ENCODE assay signal across 13 mouse cellular contexts in the genomic region with DNA sequence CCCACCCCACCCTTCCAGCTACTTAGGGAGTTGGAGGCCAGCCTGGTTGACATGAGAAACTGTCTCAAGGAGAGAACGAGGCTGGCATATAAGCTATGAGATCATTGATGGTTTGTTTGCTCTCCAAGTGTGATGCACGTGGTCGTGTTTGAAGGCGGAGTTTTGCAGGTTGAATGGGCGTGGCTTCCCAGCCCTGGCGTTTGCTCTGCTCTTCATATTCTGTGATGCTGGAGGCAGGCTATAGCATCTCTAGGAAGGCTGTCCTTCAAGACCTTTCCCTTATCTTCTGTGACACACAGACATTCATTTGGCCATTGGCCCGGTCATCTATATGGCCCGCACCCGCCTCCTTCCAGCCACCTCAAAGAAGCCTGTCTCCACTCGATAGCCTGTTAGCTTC.
"Had no signal": no experiment of that assay in that cellular context is flagged by ENCODE, and none has a peak within 500 bp of the region (broad histone marks: within the 10 kb centered on the region; RNA-seq: fewer than 3 reads in every experiment).

No protein-coding gene starts in this region.

- H3K4me2 ChIP-seq: kidney, embryonic 15.5 days; limb, embryonic 15.5 days; liver, embryonic 13.5 days; midbrain, embryonic 12.5 days had no signal

- H3K9ac ChIP-seq: kidney, embryonic 15.5 days; limb, embryonic 15.5 days; liver, embryonic 13.5 days; midbrain, embryonic 12.5 days had no signal

- H3K36me3 ChIP-seq: kidney, embryonic 15.5 days; liver, embryonic 13.5 days; midbrain, embryonic 12.5 days had no signal

- H3K27me3 ChIP-seq: kidney, embryonic 15.5 days; limb, embryonic 15.5 days; liver, embryonic 13.5 days; midbrain, embryonic 12.5 days had no signal

- H3K4me3 ChIP-seq: kidney, embryonic 15.5 days; limb, embryonic 15.5 days; liver, embryonic 13.5 days; midbrain, embryonic 12.5 days had no signal

- H3K9me3 ChIP-seq: kidney, embryonic 15.5 days; limb, embryonic 15.5 days; liver, embryonic 13.5 days; midbrain, embryonic 12.5 days had no signal

- H3K27ac ChIP-seq: kidney, embryonic 15.5 days; limb, embryonic 15.5 days; liver, embryonic 13.5 days; midbrain, embryonic 12.5 days had no signal

- DNase-seq: kidney, adult 2 months; kidney, postnatal 14 days; layer of hippocampus, postnatal 36 days; liver, embryonic 13.5 days; lung, adult 18-20 months; lung, postnatal 36 days; right cerebral cortex, postnatal 14 days; thymus, postnatal 36 days had no signal

- ATAC-seq: inflammation-experienced regulatory T-cells, adult 6 months; midbrain, embryonic 16.5 days had no signal
